Comparison of ENCODE assay signal across 8 mouse cellular contexts in genomic region chr14:103069465-103069863, GRCm38 (mm10). TPM values are rescaled to one million over a fixed set of nuclear protein-coding genes. Genes with fewer than 3 reads are reported as not detected.
DNase-seq lines count a peak whose midpoint lies in the region; ATAC-seq and TF ChIP-seq lines count a peak whose summit lies in the region.

No protein-coding gene starts in this region.

- no peak for TF ChIP-seq POLR2A in cerebellum, adult 2 months (IDR thresholded peaks at IDR 0.05; ENCODE audit: borderline replicate concordance, insufficient read depth, low read length)

- H3K9ac ChIP-seq in liver, embryonic 11.5 days (ENCODE audit: low read depth, low read length): peak overlapping the region; percentile 66
- peak overlapping the region; percentile 92 for H3K9ac ChIP-seq in stomach, embryonic 16.5 days (ENCODE audit: low read length)

- no peak for ATAC-seq in liver, embryonic 11.5 days (replicated peaks; ENCODE audit: low FRiP score)
- ATAC-seq in stomach, embryonic 16.5 days (ENCODE audit: insufficient read depth, low FRiP score): no peak

- peak overlapping the region; percentile 90 for H3K27ac ChIP-seq in cerebellum, adult 2 months (ENCODE audit: insufficient read depth, low read length)
- peak overlapping the region; percentile 90; the same call in 1 of the 2 replicates for H3K27ac ChIP-seq in liver, embryonic 11.5 days (ENCODE audit: low read depth, low read length)
- peak overlapping the region; percentile 94 for H3K27ac ChIP-seq in stomach, embryonic 16.5 days (ENCODE audit: low read length)

- DNase-seq in cerebellum, adult 2 months: no peak
- no peak for DNase-seq in cerebellum, postnatal 36 days
- peak; percentile 17 for DNase-seq in thymus, postnatal 4 days
- no peak for DNase-seq in thymus, postnatal 0 days (ENCODE audit: low spot score)
- no peak for DNase-seq in liver, embryonic 11.5 days (ENCODE audit: low spot score)
- DNase-seq in gastrocnemius, postnatal 14 days: no peak
- DNase-seq in left cerebral cortex, adult 9 months (ENCODE audit: low spot score in 2 of 2): no peak

- H3K4me2 ChIP-seq in liver, embryonic 11.5 days: peak overlapping the region; percentile 94
- H3K4me2 ChIP-seq in stomach, embryonic 16.5 days (ENCODE audit: low read depth, low read length): peak overlapping the region; percentile 98

- under 1% methylated on average over 12 of the region's 12 CpGs for WGBS in cerebellum, adult 2 months
- WGBS in liver, embryonic 11.5 days: 22% methylated on average over 12 of the region's 12 CpGs
- 14% methylated on average over 12 of the region's 12 CpGs for WGBS in stomach, embryonic 16.5 days

- H3K36me3 ChIP-seq in liver, embryonic 11.5 days (ENCODE audit: control insufficient read depth, insufficient read depth, low read length): peaks cover 12% of the 10 kb centered on the region
- peaks cover 6% of the 10 kb centered on the region; the same call in 1 of the 2 replicates for H3K36me3 ChIP-seq in stomach, embryonic 16.5 days (ENCODE audit: control insufficient read depth, insufficient read depth, low read length)

- peaks cover 6% of the 10 kb centered on the region for H3K4me1 ChIP-seq in cerebellum, adult 2 months (ENCODE audit: control insufficient read depth, insufficient read depth, low read length)
- peaks cover 6% of the 10 kb centered on the region; the same call in 1 of the 2 replicates for H3K4me1 ChIP-seq in liver, embryonic 11.5 days (replicated peaks; ENCODE audit: control insufficient read depth, insufficient read depth, low read length)
- H3K4me1 ChIP-seq in stomach, embryonic 16.5 days (ENCODE audit: control insufficient read depth, insufficient read depth, low read length): 0 out of 2 replicates have a peak, but pooled peaks cover 4% of the 10 kb centered on the region

- TF ChIP-seq CTCF in cerebellum, adult 2 months (IDR thresholded peaks at IDR 0.05; ENCODE audit: borderline replicate concordance, insufficient read depth, low read depth, low read length): no peak

- no peaks in the 10 kb centered on the region for H3K9me3 ChIP-seq in liver, embryonic 11.5 days (ENCODE audit: control insufficient read depth, low read length)
- no peaks in the 10 kb centered on the region for H3K9me3 ChIP-seq in stomach, embryonic 16.5 days (replicated peaks; ENCODE audit: control insufficient read depth, low read length)

- peak overlapping the region; percentile 92 for H3K4me3 ChIP-seq in cerebellum, adult 2 months (replicated peaks; ENCODE audit: insufficient read depth, low read depth, low read length)
- peak overlapping the region; percentile 77 for H3K4me3 ChIP-seq in liver, embryonic 11.5 days (ENCODE audit: low read depth, low read length)
- peak overlapping the region; percentile 79 for H3K4me3 ChIP-seq in stomach, embryonic 16.5 days (replicated peaks; ENCODE audit: low read length)

- no peaks in the 10 kb centered on the region for H3K27me3 ChIP-seq in cerebellum, adult 2 months (ENCODE audit: control insufficient read depth, insufficient read depth, low read length)
- H3K27me3 ChIP-seq in liver, embryonic 11.5 days (replicated peaks; ENCODE audit: control insufficient read depth, insufficient read depth, low read length): no peaks in the 10 kb centered on the region
- no peaks in the 10 kb centered on the region for H3K27me3 ChIP-seq in stomach, embryonic 16.5 days (ENCODE audit: control insufficient read depth, insufficient read depth, low read length)

- intact Hi-C loops in gastrocnemius, postnatal 14 days (cut with DNase I; ENCODE audit: low total_unique reads): no loop called here

RNA-seq across cellular contexts. Expression of gene Cln5, which starts 0.6 kb away (rescaled TPM):
- 25.8 and 27.9 TPM in 2 replicates for polyA plus RNA-seq in cerebellum, adult 2 months (2012; rRNA removed)
- polyA plus RNA-seq in thymus, postnatal 0 days (2015; fragmentation: Nextera tagmentation; extraction: Ambion mirVana): 25.6 and 28.6 TPM in 2 replicates
- polyA plus RNA-seq in liver, embryonic 11.5 days (2014; fragmentation: Nextera tagmentation; extraction: Ambion mirVana): 29.4 and 31.8 TPM in 2 replicates
- polyA plus RNA-seq in stomach, embryonic 16.5 days (2015; fragmentation: Nextera tagmentation; extraction: Ambion mirVana): 31.7 and 31.9 TPM in 2 replicates
- 1 to 10 TPM; 7.2 to 8.2 TPM for total RNA-seq in gastrocnemius, postnatal 14 days (2021)

RNA-seq across cellular contexts. Expression of gene Acod1, which starts 22.7 kb away (rescaled TPM):
- polyA plus RNA-seq in cerebellum, adult 2 months (2012; rRNA removed): 0.10 TPM in 1 of 2 replicates, not detected in the other
- 0.18 and 0.19 TPM in 2 replicates for polyA plus RNA-seq in thymus, postnatal 0 days (2015; fragmentation: Nextera tagmentation; extraction: Ambion mirVana)
- polyA plus RNA-seq in liver, embryonic 11.5 days (2014; fragmentation: Nextera tagmentation; extraction: Ambion mirVana): 0.16 and 0.25 TPM in 2 replicates
- polyA plus RNA-seq in stomach, embryonic 16.5 days (2015; fragmentation: Nextera tagmentation; extraction: Ambion mirVana): 0.08 TPM in 1 of 2 replicates, not detected in the other
- total RNA-seq in gastrocnemius, postnatal 14 days (2021): not detected

RNA-seq across cellular contexts. Expression of gene Fbxl3, which starts 29.9 kb away (rescaled TPM):
- 141 and 158 TPM in 2 replicates for polyA plus RNA-seq in cerebellum, adult 2 months (2012; rRNA removed)
- polyA plus RNA-seq in thymus, postnatal 0 days (2015; fragmentation: Nextera tagmentation; extraction: Ambion mirVana): 25.0 and 29.3 TPM in 2 replicates
- polyA plus RNA-seq in liver, embryonic 11.5 days (2014; fragmentation: Nextera tagmentation; extraction: Ambion mirVana): 15.1 and 16.0 TPM in 2 replicates
- 19.0 and 22.1 TPM in 2 replicates for polyA plus RNA-seq in stomach, embryonic 16.5 days (2015; fragmentation: Nextera tagmentation; extraction: Ambion mirVana)
- total RNA-seq in gastrocnemius, postnatal 14 days (2021): 10 to 100 TPM; 33.7 to 39.5 TPM
